Mouse (Mus musculus) urinary bladder, postnatal 14 days (tissue): Measurements from ENCODE around the gene Ndufc1.
A peak's percentile ranks its signal among the peaks of the same experiment; 100 is the strongest.
"Not testable (repeated sequence)": the region's sequence is repeated elsewhere in the genome, so short reads cannot be mapped to it uniquely, and the experiment has no call there.

ENCODE experiments used
- DNase-seq: peaks from one replicate; pipeline ENCODE4 v3.0.0; 2021; ENCODE audit warnings: low spot score

Gene Ndufc1

DNA sequence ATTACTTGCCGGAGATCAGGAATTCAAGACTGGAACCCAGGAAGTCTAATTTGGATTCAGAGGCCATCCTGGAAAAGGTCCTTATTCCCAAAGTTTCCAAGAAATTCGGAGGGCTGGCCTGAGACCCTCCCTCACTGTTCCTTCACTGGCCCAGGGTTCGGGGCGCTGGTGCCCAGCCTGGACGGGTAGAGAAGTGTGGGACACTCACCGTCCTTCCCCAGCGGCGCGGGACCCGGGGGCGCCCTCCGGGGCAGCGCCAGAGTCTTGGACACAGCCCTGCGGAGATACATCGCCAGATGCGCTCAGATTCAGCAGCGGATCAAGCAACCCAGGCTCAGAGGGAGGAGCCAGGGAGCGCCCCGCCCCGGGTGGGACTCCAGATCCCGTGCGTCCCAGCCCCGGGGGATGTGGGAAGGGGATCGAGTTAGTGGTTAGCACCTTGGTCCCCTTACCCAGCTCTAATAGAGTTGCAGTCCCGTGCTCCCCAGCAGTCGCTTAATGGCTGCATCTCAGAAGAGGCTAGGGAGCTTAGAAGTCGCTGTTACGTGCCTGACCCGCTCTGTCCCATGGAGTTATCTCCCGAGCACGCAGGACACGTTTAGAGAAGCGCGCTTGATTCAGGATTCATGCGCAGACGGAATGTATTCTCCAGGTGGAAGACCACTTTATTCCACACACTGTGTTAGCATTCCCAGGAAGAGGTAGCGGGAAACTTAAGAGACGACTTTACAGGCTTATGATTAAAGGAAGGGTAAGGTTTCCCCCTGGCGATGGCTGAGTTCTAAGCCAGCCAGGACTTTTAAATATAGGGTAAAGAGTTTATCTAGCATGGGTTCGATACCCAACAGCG, 12.3 kb downstream of the Ndufc1 start, which contains the start of gene Mgarp:
Mgarp (minus strand) TSS at position 520 of the 850 bp plus-strand sequence.
- DNase-seq: peak; percentile 67

DNA sequence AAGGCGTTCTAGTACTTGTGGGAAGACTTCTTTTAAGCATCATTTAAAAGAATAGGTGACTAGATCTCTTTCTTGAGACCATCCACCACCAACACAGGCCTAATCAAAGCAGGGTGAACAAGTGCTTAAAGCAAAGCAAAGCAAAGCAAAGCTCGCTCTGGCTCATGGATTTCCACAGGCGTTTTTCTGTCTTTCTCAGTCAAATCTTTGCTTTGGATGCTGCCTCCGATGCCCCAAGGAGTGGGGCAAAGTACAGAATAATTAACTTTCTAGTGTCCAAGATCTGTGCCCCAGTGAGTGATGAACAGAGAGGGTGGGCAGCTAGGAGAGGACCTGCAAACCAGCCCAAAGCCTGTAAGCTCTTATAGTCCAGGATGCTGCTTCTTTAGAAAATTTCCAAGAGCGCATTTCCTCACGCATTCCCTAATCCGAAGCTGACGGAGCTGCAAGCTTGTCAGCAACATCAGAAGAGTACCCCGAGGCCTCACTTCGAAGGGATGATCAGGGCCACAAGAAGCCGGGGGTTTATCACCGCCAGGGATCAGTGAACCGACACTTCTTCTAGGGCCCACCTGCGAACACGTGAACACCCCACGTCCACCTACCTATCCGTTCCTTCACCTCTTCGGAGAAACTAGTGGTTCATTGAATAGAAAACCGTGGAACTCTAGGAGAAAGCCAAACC, 13.2 kb downstream of the Ndufc1 start:
- DNase-seq: no peak

DNA sequence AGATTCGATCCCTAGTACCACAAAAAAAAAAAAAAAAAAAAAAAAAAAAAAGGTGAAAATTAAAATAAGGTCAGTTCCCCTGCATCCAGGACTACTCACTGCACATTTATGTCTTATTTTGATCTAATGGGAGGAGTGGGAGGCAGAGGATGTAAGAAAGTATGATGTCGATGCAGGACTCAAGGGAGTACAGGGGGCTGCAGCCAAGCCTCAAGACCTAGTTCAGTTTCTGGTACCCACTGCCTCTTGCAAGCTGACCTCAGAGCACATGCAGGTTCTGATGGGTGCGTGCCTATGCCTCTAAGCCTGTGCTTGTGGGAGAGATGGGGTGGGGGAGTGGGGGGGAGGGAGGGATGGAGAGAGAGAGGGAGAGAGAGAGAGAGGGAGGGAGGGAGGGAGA, 13.9 kb downstream of the Ndufc1 start:
- DNase-seq: no peak

DNA sequence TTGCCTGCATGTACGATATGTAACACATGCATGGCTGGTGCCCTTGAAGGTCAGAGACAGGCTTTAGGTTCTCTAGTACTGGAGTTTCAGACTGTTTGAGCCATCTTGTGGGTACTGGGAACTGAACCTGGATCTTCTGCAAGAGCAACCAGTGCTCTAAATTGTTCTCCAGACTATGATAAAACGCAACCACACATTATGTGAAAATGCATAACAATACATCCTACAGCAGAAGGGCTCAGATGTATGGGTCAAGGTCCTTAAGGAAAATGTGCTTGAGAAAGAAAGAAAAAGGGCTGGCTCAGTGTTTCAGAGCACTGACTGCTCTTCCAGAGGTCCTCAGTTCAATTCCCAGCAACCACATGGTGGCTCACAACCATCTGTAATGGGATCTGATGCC, 15.1 kb downstream of the Ndufc1 start:
- no peak for DNase-seq

- not testable (repeated sequence) for DNase-seq
Measured at GRCm38 (mm10) chr3:51393018-51393417, 15.8 kb downstream of the Ndufc1 start.

DNA sequence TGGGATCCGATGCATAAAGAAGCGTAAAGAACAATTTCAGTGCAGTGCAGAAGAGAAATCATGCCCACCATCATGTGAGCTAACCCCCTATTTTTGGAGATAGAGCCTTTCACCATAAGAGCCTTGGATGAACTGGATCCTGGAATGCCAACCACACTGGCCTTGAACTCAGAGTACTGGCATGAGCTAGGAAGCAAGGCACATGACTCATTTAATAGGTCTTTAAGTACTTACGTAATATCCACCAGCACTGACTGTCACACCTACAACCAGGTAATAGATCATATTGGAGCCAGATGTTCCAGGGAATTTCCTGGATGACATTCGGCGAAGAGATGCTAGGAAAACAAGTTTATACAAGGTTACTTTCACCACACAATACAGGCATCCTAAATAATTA, 17.2 kb downstream of the Ndufc1 start:
- DNase-seq: no peak

GRCm38 (mm10) chr3:51391095-51391494, 17.7 kb downstream of the Ndufc1 start:
- DNase-seq: no peak

DNA sequence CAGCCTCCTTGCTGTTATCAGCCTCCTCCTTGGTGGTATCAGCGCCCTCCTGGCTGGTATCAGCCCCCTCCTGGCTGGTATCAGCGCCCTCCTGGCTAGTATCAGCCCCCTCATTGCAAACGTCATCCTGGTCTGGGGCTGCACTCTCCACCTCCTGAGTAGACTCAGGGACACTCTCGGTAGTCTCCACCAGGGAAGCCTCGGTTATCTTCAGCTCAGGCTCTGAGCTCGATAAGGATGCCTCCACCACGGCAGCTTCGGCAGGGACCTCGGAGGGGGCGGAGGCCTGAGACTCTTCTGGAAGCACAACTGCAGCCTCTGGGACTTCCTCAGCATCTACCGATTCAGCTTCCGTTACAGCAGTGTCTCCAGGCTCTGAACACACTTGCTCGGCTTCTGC, 19.9 kb downstream of the Ndufc1 start:
- no peak for DNase-seq

GRCm38 (mm10) chr3:51387868-51388381, 20.9 kb downstream of the Ndufc1 start:
- no peak for DNase-seq

DNA sequence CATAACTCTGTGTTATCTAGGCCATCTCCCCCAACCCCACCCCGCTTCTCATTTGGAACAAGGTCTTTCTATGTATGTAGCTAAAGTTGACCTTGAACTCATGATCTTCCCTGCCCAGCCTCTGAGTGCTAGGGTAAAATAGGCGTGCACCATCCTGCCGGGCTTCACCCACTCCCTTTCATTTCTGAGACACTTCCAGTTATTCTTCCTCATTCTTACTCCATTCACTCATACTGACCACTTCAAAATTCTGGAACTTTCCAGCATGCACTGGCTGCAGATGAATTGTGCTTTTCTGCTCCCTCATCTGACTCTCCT, 21.7 kb downstream of the Ndufc1 start:
- no peak for DNase-seq

GRCm38 (mm10) chr3:51386441-51387133, 22.2 kb downstream of the Ndufc1 start:
- DNase-seq: peak; percentile 44

- no peak for DNase-seq
Measured at GRCm38 (mm10) chr3:51383409-51383808, 25.4 kb downstream of the Ndufc1 start.

DNA sequence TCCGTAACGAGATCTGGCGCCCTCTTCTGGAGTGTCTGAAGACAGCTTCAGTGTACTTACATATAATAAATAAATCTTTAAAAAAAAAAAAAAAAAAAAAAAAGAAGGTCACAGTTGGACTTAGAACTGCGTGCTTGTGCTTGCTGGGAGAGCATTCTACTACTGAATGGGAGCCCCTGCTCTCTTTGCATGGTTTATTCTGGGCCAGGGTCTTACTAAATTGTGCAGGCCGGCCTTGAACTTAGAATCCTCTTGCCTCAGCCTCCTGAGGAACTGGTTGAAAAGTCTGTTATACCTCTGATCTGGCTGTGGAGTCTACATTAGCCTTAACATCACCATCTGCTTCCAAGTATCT, 28.2 kb downstream of the Ndufc1 start:
- DNase-seq: no peak

DNA sequence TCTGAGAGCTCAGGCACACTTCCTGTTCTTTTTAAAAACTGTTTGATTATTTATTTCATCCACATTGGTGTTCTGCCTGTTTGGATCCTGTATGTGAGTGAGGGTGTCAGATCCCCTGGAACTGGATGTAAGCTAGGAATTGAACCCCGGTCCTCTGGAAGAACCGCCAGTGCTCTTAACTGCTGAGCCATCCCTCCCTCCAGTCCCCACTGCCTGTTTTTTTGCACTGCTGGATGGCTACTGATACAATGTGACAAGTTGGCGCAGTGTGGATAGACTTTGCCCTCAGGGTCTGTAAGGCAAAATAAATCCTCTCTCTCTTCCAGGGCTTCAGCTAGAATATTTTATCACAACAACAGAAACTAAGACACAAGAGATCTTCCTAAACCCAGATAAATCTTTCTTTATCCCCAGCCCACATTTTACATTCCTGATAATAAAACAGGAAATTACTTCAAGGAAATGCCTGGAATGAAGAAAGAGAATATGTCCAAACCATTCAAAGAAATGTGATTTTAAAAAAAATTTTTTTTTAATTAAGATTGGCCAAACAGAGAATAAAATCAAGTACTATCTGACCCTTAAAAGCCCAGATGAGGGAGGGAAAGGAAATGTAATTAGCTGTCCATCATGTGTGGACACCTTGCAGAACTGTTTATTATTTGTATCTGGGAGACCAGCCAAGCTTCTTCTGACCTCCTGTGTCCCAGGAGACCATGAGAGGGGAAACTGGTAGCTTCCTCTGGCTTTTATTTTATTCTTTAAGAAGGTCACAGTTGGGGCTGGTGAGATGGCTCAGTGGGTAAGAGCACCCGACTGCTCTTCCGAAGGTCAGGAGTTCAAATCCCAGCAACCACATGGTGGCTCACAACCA, 28.8 kb downstream of the Ndufc1 start:
- no peak for DNase-seq

- DNase-seq: no peak
Measured at GRCm38 (mm10) chr3:51378665-51378946, 30.2 kb downstream of the Ndufc1 start.

DNA sequence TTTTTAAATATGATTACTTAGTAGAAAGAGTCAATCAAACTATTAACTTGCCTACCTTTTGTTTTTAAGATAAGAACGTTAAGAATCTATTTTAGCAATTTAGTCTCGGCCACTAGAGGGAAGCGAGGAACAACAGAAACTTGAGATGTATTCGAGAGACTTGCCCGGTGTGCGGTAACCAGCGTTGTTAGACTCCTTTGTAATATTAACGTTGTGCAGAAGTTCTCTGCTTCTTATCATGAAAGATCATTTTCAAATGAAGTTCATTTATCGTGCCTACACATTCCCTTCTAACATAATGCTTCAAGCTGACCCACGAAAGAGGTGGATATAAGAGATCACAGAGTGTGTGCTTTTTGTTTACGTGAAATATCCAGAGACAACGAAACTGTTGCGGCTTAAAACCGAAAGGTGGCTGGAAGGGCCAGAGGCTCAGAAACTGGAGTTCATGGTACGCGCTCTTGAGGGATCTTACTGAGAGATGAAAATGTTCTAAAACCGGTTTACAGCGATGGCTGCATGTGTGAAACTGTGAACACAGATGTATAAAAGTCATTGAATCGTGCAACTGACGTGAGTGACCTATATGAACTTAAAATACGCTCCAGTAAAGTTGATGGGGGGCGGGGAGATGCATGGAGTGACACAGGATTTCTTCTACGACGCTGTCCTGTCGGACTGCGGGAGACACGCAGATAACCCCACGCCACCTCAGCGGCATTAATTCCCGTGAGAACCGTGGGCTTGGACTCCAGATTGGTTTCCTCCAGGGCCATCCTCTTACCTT, 30.7 kb downstream of the Ndufc1 start:
- DNase-seq: peak; percentile 36

DNA sequence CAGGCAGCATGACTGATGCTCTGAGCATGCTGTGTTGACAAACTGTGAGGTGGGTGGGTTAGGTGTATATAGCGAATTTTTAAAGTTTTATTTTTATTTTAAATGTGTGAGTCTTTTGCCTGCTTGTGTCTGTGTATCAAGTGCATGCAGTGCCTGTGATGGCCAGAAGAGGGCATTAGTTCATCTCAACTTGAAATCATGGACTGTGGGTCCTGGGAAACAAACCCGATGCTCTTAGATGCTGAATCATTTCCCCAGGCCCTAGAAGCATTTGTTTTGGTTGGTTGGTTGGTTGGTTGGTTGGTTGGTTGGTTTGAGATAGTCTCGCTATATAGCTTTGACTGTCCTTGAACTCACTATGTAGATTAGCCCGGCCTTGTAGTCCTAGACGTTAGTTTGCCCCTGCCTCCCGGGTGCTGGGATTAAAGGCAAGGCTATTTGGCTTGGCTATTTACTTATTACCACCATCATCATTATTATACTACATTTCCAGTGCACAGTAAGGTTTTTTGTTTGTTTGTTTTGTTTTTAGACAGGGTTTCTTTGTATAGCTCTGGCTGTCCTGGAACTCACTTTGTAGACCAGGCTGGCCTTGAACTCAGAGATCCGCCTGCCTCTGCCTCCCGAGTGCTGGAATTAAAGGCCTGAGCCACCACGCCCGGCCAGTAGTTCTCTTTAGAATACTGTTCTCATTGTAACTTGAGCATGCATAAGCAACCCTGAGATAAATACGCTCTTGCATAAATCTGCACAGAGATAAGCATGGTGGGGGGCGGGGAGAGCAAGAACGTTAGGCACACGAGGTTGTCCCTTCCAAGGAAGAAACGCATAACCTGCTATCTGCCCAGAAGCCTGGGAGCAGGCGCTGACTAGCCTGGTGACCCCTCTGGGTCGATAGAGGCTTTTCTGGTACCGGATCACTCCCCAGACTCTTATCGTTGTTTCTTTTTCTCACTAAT, 33.2 kb downstream of the Ndufc1 start:
- DNase-seq: peak; percentile 54

- no peak for DNase-seq
Measured at GRCm38 (mm10) chr3:51373544-51373943, 35.2 kb downstream of the Ndufc1 start.

DNA sequence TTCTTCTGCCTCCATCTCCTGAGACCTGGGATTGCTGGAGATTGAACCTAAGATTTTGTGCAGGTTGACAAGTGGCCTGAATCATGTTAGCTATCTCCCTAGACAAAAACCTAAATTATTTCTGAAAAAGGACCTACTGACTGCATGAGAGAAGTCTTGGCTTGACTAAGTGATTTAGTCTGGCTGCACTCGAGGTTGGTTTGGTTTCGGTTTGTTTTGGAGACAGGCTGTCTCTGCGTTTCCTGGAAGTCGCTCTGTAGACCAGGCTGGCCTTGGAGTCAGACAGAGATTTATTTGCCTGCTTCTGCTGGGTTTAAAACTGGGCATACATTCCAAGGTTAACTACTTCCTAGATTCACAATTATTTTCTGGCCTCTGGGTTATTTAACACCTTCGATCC, 35.9 kb downstream of the Ndufc1 start:
- no peak for DNase-seq

GRCm38 (mm10) chr3:51371826-51372225, 37.0 kb downstream of the Ndufc1 start:
- no peak for DNase-seq
